Mouse (Mus musculus): Measurements from ENCODE around the gene Camk2n2. TPM values are rescaled to one million over a fixed set of nuclear protein-coding genes. Genes with fewer than 3 reads are reported as not detected.

Camk2n2 gene
- polyA plus RNA-seq, 1 experiment from 2014 or later = 40.1 TPM

- peak overlapping the region; percentile 94 for H3K9ac ChIP-seq (ENCODE audit: low read depth, low read length)
- H3K27ac ChIP-seq (ENCODE audit: low read length) = peak overlapping the region; percentile 96
- no peaks in the 10 kb centered on the region for H3K27me3 ChIP-seq (ENCODE audit: control insufficient read depth, insufficient read depth, low read depth, low read length)
- peak overlapping the region; percentile 89 for H3K4me3 ChIP-seq (ENCODE audit: low read depth, low read length)
- H3K4me2 ChIP-seq (ENCODE audit: low read length) = peak overlapping the region; percentile 77
- H3K9me3 ChIP-seq (replicated peaks; ENCODE audit: control insufficient read depth, low read length, poor library complexity, severe bottlenecking) = no peaks in the 10 kb centered on the region
- peaks cover 13% of the 10 kb centered on the region for H3K4me1 ChIP-seq (ENCODE audit: control insufficient read depth, insufficient read depth, low read length)
- peak; percentile 6 for ATAC-seq
- under 1% methylated on average over 9 of the region's 9 CpGs for WGBS
- H3K36me3 ChIP-seq (ENCODE audit: control insufficient read depth, insufficient read depth, low read length) = no peaks in the 10 kb centered on the region
Observed at GRCm38 (mm10) chr16:20620399-20620735, 720 bp downstream of the Camk2n2 start.

GRCm38 (mm10) chr16:20619541-20620398, 1.3 kb downstream of the Camk2n2 start:
- ATAC-seq = peak; percentile 18; the same call in 1 of the 2 replicates
- peaks cover 13% of the 10 kb centered on the region for H3K4me1 ChIP-seq (ENCODE audit: control insufficient read depth, insufficient read depth, low read length)
- no peaks in the 10 kb centered on the region for H3K9me3 ChIP-seq (replicated peaks; ENCODE audit: control insufficient read depth, low read length, poor library complexity, severe bottlenecking)
- H3K36me3 ChIP-seq (ENCODE audit: control insufficient read depth, insufficient read depth, low read length) = no peaks in the 10 kb centered on the region
- H3K27me3 ChIP-seq (ENCODE audit: control insufficient read depth, insufficient read depth, low read depth, low read length) = no peaks in the 10 kb centered on the region
- H3K27ac ChIP-seq (ENCODE audit: low read length) = peak overlapping the region; percentile 96
- peak overlapping the region; percentile 89 for H3K4me3 ChIP-seq (ENCODE audit: low read depth, low read length)
- under 1% methylated on average over 70 of the region's 83 CpGs for WGBS
- peak overlapping the region; percentile 77 for H3K4me2 ChIP-seq (ENCODE audit: low read length)
- peak overlapping the region; percentile 94 for H3K9ac ChIP-seq (ENCODE audit: low read depth, low read length)

GRCm38 (mm10) chr16:20611357-20612227, 9.5 kb downstream of the Camk2n2 start, which contains the start of the genes Eef1akmt4, Gm49333 and Alg3:
Gene Eef1akmt4, plus strand, starts transcription at chr16:20611593.
Gene Gm49333, plus strand, starts transcription at chr16:20611610.
Gene Alg3, minus strand, starts transcription at chr16:20611735.
- H3K9ac ChIP-seq (ENCODE audit: low read depth, low read length) = peak within 1 kb of the TSS; percentile 95
- no peaks in the 10 kb centered on the region for H3K27me3 ChIP-seq (ENCODE audit: control insufficient read depth, insufficient read depth, low read depth, low read length)
- 2% methylated on average over 41 of the region's 41 CpGs for WGBS
- H3K4me1 ChIP-seq (ENCODE audit: control insufficient read depth, insufficient read depth, low read length) = peaks cover 20% of the 10 kb centered on the region
- H3K4me2 ChIP-seq (ENCODE audit: low read length) = peak within 1 kb of the TSS; percentile 89
- H3K9me3 ChIP-seq (replicated peaks; ENCODE audit: control insufficient read depth, low read length, poor library complexity, severe bottlenecking) = no peaks in the 10 kb centered on the region
- peak within 1 kb of the TSS; percentile 89 for H3K27ac ChIP-seq (ENCODE audit: low read length)
- peak; percentile 93 for ATAC-seq
- H3K4me3 ChIP-seq (ENCODE audit: low read depth, low read length) = peak within 1 kb of the TSS; percentile 84
- peaks cover 10% of the 10 kb centered on the region for H3K36me3 ChIP-seq (ENCODE audit: control insufficient read depth, insufficient read depth, low read length)

- Histone ChIP-seq H3K9ac (ENCODE audit: low read depth, low read length) (peak overlapping the region; percentile 95), H3K27ac (ENCODE audit: low read length) (peak overlapping the region; percentile 89), H3K9me3 (replicated peaks; ENCODE audit: control insufficient read depth, low read length, poor library complexity, severe bottlenecking) (no peaks in the 10 kb centered on the region), H3K4me2 (ENCODE audit: low read length) (peak overlapping the region; percentile 89), H3K4me1 (ENCODE audit: control insufficient read depth, insufficient read depth, low read length) (peaks cover 20% of the 10 kb centered on the region), H3K27me3 (ENCODE audit: control insufficient read depth, insufficient read depth, low read depth, low read length) (no peaks in the 10 kb centered on the region), H3K36me3 (ENCODE audit: control insufficient read depth, insufficient read depth, low read length) (peaks cover 17% of the 10 kb centered on the region), H3K4me3 (ENCODE audit: low read depth, low read length) (peak overlapping the region; percentile 84)
- ATAC-seq = peak; percentile 79
- under 1% methylated on average over 28 of the region's 28 CpGs for WGBS
Observed at GRCm38 (mm10) chr16:20610501-20611356, 10.4 kb downstream of the Camk2n2 start.

GRCm38 (mm10) chr16:20604705-20605104, 16.4 kb downstream of the Camk2n2 start:
- 65% methylated on average over 9 of the region's 9 CpGs for WGBS
- 0 out of 2 replicates have a peak, but pooled peaks have one; percentile 27 for ATAC-seq
- Histone ChIP-seq H3K27me3 (ENCODE audit: control insufficient read depth, insufficient read depth, low read depth, low read length) (no peaks in the 10 kb centered on the region), H3K4me1 (ENCODE audit: control insufficient read depth, insufficient read depth, low read length) (peaks cover 5% of the 10 kb centered on the region), H3K4me2 (ENCODE audit: low read length) (no peak overlapping the region), H3K27ac (ENCODE audit: low read length) (no peak overlapping the region), H3K9me3 (replicated peaks; ENCODE audit: control insufficient read depth, low read length, poor library complexity, severe bottlenecking) (no peaks in the 10 kb centered on the region), H3K4me3 (ENCODE audit: low read depth, low read length) (no peak overlapping the region), H3K36me3 (ENCODE audit: control insufficient read depth, insufficient read depth, low read length) (peaks cover 33% of the 10 kb centered on the region), H3K9ac (ENCODE audit: low read depth, low read length) (no peak overlapping the region)

- no peaks in the 10 kb centered on the region for H3K9me3 ChIP-seq (replicated peaks; ENCODE audit: control insufficient read depth, low read length, poor library complexity, severe bottlenecking)
- no peaks in the 10 kb centered on the region for H3K4me1 ChIP-seq (ENCODE audit: control insufficient read depth, insufficient read depth, low read length)
- peaks cover 16% of the 10 kb centered on the region for H3K36me3 ChIP-seq (ENCODE audit: control insufficient read depth, insufficient read depth, low read length)
- H3K4me3 ChIP-seq (ENCODE audit: low read depth, low read length) = no peak overlapping the region
- no peak overlapping the region for H3K4me2 ChIP-seq (ENCODE audit: low read length)
- H3K27ac ChIP-seq (ENCODE audit: low read length) = no peak overlapping the region
- ATAC-seq = no peak
- H3K27me3 ChIP-seq (ENCODE audit: control insufficient read depth, insufficient read depth, low read depth, low read length) = no peaks in the 10 kb centered on the region
- WGBS = 62% methylated on average over 5 of the region's 5 CpGs
- H3K9ac ChIP-seq (ENCODE audit: low read depth, low read length) = no peak overlapping the region
Observed at GRCm38 (mm10) chr16:20600511-20600910, 20.6 kb downstream of the Camk2n2 start.

- no peak overlapping the region for H3K4me2 ChIP-seq (ENCODE audit: low read length)
- H3K27ac ChIP-seq (ENCODE audit: low read length) = no peak overlapping the region
- H3K4me1 ChIP-seq (ENCODE audit: control insufficient read depth, insufficient read depth, low read length) = no peaks in the 10 kb centered on the region
- no peak overlapping the region for H3K9ac ChIP-seq (ENCODE audit: low read depth, low read length)
- no peak overlapping the region for H3K4me3 ChIP-seq (ENCODE audit: low read depth, low read length)
- H3K9me3 ChIP-seq (replicated peaks; ENCODE audit: control insufficient read depth, low read length, poor library complexity, severe bottlenecking) = no peaks in the 10 kb centered on the region
- WGBS = 74% methylated on average over 7 of the region's 7 CpGs
- ATAC-seq = no peak
- peaks cover 12% of the 10 kb centered on the region for H3K27me3 ChIP-seq (ENCODE audit: control insufficient read depth, insufficient read depth, low read depth, low read length)
- peaks cover 2% of the 10 kb centered on the region; the same call in 1 of the 2 replicates for H3K36me3 ChIP-seq (ENCODE audit: control insufficient read depth, insufficient read depth, low read length)
Observed at GRCm38 (mm10) chr16:20596687-20597441, 24.2 kb downstream of the Camk2n2 start.

GRCm38 (mm10) chr16:20595737-20596136, 25.4 kb downstream of the Camk2n2 start:
- H3K27me3 ChIP-seq (ENCODE audit: control insufficient read depth, insufficient read depth, low read depth, low read length) = peaks cover 18% of the 10 kb centered on the region
- no peak for ATAC-seq
- WGBS = 91% methylated on average over 4 of the region's 4 CpGs

More at GRCm38 (mm10) chr16:20595737-20596136, 25.4 kb downstream of the Camk2n2 start:
- H3K27ac ChIP-seq (ENCODE audit: low read length) = no peak overlapping the region
- H3K9me3 ChIP-seq (replicated peaks; ENCODE audit: control insufficient read depth, low read length, poor library complexity, severe bottlenecking) = no peaks in the 10 kb centered on the region
- H3K4me2 ChIP-seq (ENCODE audit: low read length) = no peak overlapping the region
- no peaks in the 10 kb centered on the region for H3K4me1 ChIP-seq (ENCODE audit: control insufficient read depth, insufficient read depth, low read length)
- H3K36me3 ChIP-seq (ENCODE audit: control insufficient read depth, insufficient read depth, low read length) = peaks cover 2% of the 10 kb centered on the region; the same call in 1 of the 2 replicates
- no peak overlapping the region for H3K9ac ChIP-seq (ENCODE audit: low read depth, low read length)
- no peak overlapping the region for H3K4me3 ChIP-seq (ENCODE audit: low read depth, low read length)
